Mouse (Mus musculus) embryonic facial prominence, embryonic 11.5 days (tissue): ENCODE data around the gene Kcnd2. TPM values are rescaled to one million over a fixed set of nuclear protein-coding genes. Genes with fewer than 3 reads are reported as not detected.
"Not testable (repeated sequence)": the region's sequence is repeated elsewhere in the genome, so short reads cannot be mapped to it uniquely, and the experiment has no call there.

ENCODE experiments used
- ATAC-seq: fragments of 200-750 bp; cut with Nextera tagmentation; replicated peaks from 2 replicates; pipeline ENCODE4 v1.8.0; 2017; ENCODE audit warnings: low read depth; ENCODE audit not compliant: insufficient number of reproducible peaks, low FRiP score, low TSS enrichment
- DNase-seq: peaks from one replicate; pipeline ENCODE4 v3.0.0-alpha.2; 2015; ENCODE audit warnings: low spot score
- H3K27ac ChIP-seq: fragments of 300-500 bp; sonication (generic); replicated peaks from 2 replicates; pipeline ENCODE4 v1.5.1; 2014; ENCODE audit warnings: mild to moderate bottlenecking, low read depth, low read length, control low read depth
- H3K27me3 ChIP-seq: fragments of 300-500 bp; sonication (generic); 2 replicates; pipeline ENCODE4 v1.6.1; 2014; ENCODE audit warnings: mild to moderate bottlenecking, low read length, moderate library complexity, mixed read lengths; ENCODE audit not compliant: control insufficient read depth, insufficient read depth
- H3K36me3 ChIP-seq: fragments of 300-500 bp; sonication (generic); replicated peaks from 2 replicates; pipeline ENCODE4 v1.6.1; 2014; ENCODE audit warnings: low read depth, mild to moderate bottlenecking, low read length, moderate library complexity, mixed read lengths; ENCODE audit not compliant: control insufficient read depth, insufficient read depth
- H3K4me1 ChIP-seq: fragments of 300-500 bp; sonication (generic); 2 replicates; pipeline ENCODE4 v1.6.1; 2014; ENCODE audit warnings: low read length, mixed read lengths; ENCODE audit not compliant: control insufficient read depth, insufficient read depth
- H3K4me2 ChIP-seq: fragments of 300-500 bp; sonication (generic); 2 replicates; pipeline ENCODE4 v1.6.1; 2014; ENCODE audit warnings: low read depth, mild to moderate bottlenecking, control low read depth, low read length, moderate library complexity
- H3K4me3 ChIP-seq: fragments of 300-500 bp; sonication (generic); 2 replicates; pipeline ENCODE4 v1.5.1; 2014; ENCODE audit warnings: low read depth, low read length, control low read depth
- H3K9ac ChIP-seq: fragments of 300-500 bp; sonication (generic); replicated peaks from 2 replicates; pipeline ENCODE4 v1.6.1; 2014; ENCODE audit warnings: mild to moderate bottlenecking, control low read depth, low read length
- H3K9me3 ChIP-seq: fragments of 300-500 bp; sonication (generic); replicated peaks from 2 replicates; pipeline ENCODE4 v1.6.1; 2016; ENCODE audit warnings: mild to moderate bottlenecking, low read length, inconsistent platforms, mixed read lengths; ENCODE audit not compliant: control insufficient read depth
- WGBS: fragments of 180-500 bp; shearing (Covaris S2); extraction: QIAGEN DNeasy Blood & Tissue Kit; methylation state at CpG from one replicate; pipeline ENCODE4 v1.1.7; 2014; 5-methylcytosine and 5-hydroxymethylcytosine counted together
- polyA plus RNA-seq: library from polyadenylated mRNA; unstranded; fragments of >200 nt; fragmentation: Nextera tagmentation; extraction: Ambion mirVana; gene quantifications from 2 replicates; pipeline ENCODE4 v1.2.1, GENCODE M21; 2014

The Kcnd2 gene
- polyA plus RNA-seq, 1 experiment from 2014 or later = 0.83 TPM

DNA sequence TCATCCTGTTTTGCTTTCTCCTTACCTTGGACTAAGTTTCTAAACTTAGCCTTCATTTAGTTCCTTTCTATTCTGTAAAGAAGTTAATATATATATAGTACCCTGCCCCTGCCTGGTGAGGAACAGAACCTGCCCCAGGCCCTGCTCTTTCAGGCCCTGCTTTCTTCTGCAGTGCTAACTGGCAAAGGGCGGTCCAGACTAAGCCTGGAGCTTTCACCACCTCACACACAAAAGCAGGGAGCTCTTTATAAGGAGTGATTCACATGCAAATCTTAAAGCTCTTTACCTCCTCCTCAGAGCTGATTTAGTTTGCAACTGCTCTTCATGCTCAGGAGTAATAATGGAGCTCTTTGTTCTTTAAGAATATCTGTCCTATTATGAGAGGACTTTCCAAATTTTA lies 109.9 kb downstream of the Kcnd2 start:
- H3K4me1 ChIP-seq = no peaks in the 10 kb centered on the region
- no peaks in the 10 kb centered on the region for H3K9me3 ChIP-seq
- H3K27ac ChIP-seq = no peak overlapping the region
- ATAC-seq = no peak
- no peak overlapping the region for H3K4me2 ChIP-seq
- no peak overlapping the region for H3K4me3 ChIP-seq
- H3K9ac ChIP-seq = no peak overlapping the region
- 20% methylated on average over 1 of the region's 1 CpGs for WGBS
- H3K36me3 ChIP-seq = no peaks in the 10 kb centered on the region
- no peaks in the 10 kb centered on the region for H3K27me3 ChIP-seq
- peak; percentile 15 for DNase-seq

DNA sequence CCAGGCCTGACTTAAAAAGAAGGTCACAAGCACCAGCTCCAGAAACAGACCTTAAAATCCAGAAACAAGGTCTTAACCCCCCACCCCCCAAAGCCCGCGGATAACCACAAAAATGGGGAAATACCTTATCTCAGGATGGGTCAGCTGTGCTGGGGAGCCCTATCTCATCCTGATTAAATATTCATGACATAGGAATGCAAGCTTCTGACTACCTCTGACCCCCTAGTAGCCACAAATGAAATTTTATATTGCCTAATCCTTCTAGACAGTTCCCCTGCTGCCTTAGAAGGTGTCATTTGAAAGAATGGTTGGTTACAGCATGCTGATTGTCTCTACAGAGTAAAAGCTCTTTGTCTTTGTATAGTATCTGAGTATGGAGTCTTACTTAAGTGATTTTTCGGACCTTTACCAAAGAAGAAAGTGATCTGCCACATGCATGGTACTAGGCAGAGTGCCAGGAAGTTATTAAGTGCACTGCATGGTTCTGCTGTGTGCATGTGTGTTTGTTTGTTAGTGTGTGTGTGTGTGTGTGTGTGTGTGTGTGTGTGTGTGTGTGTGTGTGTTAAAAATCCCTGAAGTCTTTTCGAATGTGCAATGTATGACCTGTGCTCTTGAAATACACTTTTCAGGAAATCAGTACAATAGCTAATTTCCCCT lies 111.9 kb downstream of the Kcnd2 start:
- no peak overlapping the region for H3K4me3 ChIP-seq
- no peaks in the 10 kb centered on the region for H3K27me3 ChIP-seq
- ATAC-seq (no peak), DNase-seq (no peak)
- no peaks in the 10 kb centered on the region for H3K9me3 ChIP-seq
- no peak overlapping the region for H3K4me2 ChIP-seq
- H3K27ac ChIP-seq = no peak overlapping the region
- no peaks in the 10 kb centered on the region for H3K4me1 ChIP-seq
- H3K9ac ChIP-seq = no peak overlapping the region
- no peaks in the 10 kb centered on the region for H3K36me3 ChIP-seq
- 60% methylated on average over 4 of the region's 4 CpGs for WGBS

- not testable (repeated sequence) for H3K27ac ChIP-seq, DNase-seq, H3K9ac ChIP-seq, H3K4me3 ChIP-seq, ATAC-seq, H3K27me3 ChIP-seq, H3K9me3 ChIP-seq, H3K4me1 ChIP-seq, H3K4me2 ChIP-seq, H3K36me3 ChIP-seq
- 89% methylated on average over 3 of the region's 3 CpGs for WGBS
Observed at GRCm38 (mm10) chr6:21385298-21385697, 170.0 kb downstream of the Kcnd2 start.

DNA sequence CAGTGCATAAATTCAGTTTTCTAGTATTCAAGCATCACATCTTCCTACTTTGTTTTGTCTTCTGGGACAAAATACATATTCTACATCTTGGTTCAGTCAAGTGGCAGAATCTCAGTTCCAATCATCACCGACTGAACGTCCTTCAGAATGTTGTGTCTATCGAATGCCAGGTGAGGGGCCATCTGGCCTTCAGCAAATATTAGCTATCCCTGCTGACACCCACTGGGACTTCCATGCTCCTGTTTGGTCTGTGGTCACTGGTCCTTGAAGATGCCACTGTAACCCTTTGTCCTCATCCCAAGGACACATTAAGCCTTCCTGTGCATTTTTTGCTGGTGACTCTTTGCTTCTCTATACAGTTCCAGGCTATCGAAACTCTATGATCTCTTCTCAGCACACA lies 176.5 kb downstream of the Kcnd2 start:
- no peak overlapping the region for H3K4me2 ChIP-seq

DNA sequence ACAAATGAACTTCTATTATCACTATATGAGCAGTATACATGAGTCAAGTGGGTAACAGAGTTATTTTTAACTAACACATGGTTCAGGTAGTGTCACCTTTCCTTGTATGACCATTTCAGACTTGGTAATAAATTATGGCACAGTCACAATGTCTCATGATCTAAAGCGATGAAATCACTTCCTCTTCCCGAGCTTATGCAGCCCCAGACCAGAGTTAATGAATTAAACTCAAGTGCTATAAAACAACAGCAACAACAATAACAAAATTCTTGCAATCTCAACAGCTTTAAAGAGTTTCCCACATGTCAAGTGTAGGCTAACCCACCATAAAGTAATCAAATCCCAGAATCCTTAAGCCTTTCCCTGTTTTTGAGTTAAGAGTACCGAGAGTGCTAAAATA lies 198.4 kb downstream of the Kcnd2 start:
- DNase-seq (no peak), ATAC-seq (no peak)
- Histone ChIP-seq H3K9ac (no peak overlapping the region), H3K27ac (no peak overlapping the region), H3K4me1 (no peaks in the 10 kb centered on the region), H3K4me3 (no peak overlapping the region), H3K27me3 (no peaks in the 10 kb centered on the region), H3K36me3 (no peaks in the 10 kb centered on the region), H3K9me3 (no peaks in the 10 kb centered on the region), H3K4me2 (no peak overlapping the region)
- 89% methylated on average over 3 of the region's 3 CpGs for WGBS

More for the DNA sequence above, 176.5 kb downstream of the Kcnd2 start:
- Histone ChIP-seq H3K36me3 (no peaks in the 10 kb centered on the region), H3K27me3 (no peaks in the 10 kb centered on the region), H3K27ac (no peak overlapping the region), H3K9me3 (no peaks in the 10 kb centered on the region), H3K4me3 (no peak overlapping the region), H3K4me1 (no peaks in the 10 kb centered on the region), H3K9ac (no peak overlapping the region)
- ATAC-seq (no peak), DNase-seq (no peak)
- whole genome bisulfite sequencing = 84% methylated on average over 4 of the region's 4 CpGs

DNA sequence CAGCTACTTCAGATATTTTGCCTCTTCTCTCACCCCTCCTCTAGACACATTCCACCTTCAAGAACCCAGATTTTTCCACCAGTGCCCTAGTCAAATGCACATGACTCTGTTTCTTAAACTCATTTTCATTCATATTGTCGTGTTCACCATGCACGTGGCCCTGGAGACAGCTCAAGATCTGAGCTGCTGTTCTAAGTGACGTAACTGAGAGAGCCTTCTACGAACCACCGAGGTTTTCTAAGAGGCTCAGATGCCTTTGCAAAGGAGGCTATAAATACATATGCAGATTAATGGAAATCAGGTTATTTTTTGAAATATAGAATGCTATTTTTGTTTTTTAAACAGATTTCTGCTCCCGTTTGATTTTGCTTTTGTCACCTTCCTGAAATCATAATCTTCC lies 202.9 kb downstream of the Kcnd2 start:
- 80% methylated on average over 6 of the region's 6 CpGs for WGBS

GRCm38 (mm10) chr6:21424202-21424785 lies 209.0 kb downstream of the Kcnd2 start:
- ATAC-seq = no peak
- Histone ChIP-seq H3K4me1 (no peaks in the 10 kb centered on the region), H3K27ac (no peak overlapping the region), H3K36me3 (no peaks in the 10 kb centered on the region), H3K27me3 (no peaks in the 10 kb centered on the region), H3K4me2 (no peak overlapping the region), H3K9me3 (no peaks in the 10 kb centered on the region), H3K4me3 (no peak overlapping the region), H3K9ac (no peak overlapping the region)
- WGBS = 82% methylated on average over 4 of the region's 4 CpGs
- DNase-seq = no peak

More for the DNA sequence above, 202.9 kb downstream of the Kcnd2 start:
- no peak overlapping the region for H3K9ac ChIP-seq
- H3K36me3 ChIP-seq = no peaks in the 10 kb centered on the region
- no peaks in the 10 kb centered on the region for H3K9me3 ChIP-seq
- H3K4me2 ChIP-seq = no peak overlapping the region
- DNase-seq (no peak), ATAC-seq (no peak)
- H3K27me3 ChIP-seq = no peaks in the 10 kb centered on the region
- no peak overlapping the region for H3K4me3 ChIP-seq
- no peaks in the 10 kb centered on the region for H3K4me1 ChIP-seq
- H3K27ac ChIP-seq = no peak overlapping the region

DNA sequence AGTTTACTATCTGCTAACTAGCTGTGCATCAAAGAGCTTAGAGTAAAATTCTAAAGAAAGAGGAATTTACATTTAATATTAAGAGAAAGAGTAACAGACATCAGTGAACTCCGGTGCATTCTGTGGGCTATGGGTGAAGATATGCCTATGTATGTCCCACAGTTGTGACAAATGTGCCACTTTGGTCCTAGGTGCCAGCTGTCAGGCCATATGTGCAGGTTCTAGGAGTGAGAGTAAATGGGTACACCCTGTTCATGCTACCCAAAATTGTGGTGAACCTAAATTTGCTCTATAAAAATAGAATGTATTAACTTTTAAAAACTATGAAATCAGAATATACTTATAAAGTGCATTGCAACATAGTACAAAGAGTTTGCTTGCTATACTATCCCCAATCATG lies 215.8 kb downstream of the Kcnd2 start:
- ATAC-seq = no peak
- Histone ChIP-seq H3K9ac (no peak overlapping the region), H3K4me3 (no peak overlapping the region), H3K9me3 (no peaks in the 10 kb centered on the region), H3K27ac (no peak overlapping the region), H3K36me3 (no peaks in the 10 kb centered on the region), H3K4me2 (no peak overlapping the region), H3K4me1 (no peaks in the 10 kb centered on the region), H3K27me3 (no peaks in the 10 kb centered on the region)
- DNase-seq = no peak
- WGBS = 96% methylated on average over 1 of the region's 1 CpGs
